20 mouse cellular contexts compared by ENCODE assay signal in the genomic region with DNA sequence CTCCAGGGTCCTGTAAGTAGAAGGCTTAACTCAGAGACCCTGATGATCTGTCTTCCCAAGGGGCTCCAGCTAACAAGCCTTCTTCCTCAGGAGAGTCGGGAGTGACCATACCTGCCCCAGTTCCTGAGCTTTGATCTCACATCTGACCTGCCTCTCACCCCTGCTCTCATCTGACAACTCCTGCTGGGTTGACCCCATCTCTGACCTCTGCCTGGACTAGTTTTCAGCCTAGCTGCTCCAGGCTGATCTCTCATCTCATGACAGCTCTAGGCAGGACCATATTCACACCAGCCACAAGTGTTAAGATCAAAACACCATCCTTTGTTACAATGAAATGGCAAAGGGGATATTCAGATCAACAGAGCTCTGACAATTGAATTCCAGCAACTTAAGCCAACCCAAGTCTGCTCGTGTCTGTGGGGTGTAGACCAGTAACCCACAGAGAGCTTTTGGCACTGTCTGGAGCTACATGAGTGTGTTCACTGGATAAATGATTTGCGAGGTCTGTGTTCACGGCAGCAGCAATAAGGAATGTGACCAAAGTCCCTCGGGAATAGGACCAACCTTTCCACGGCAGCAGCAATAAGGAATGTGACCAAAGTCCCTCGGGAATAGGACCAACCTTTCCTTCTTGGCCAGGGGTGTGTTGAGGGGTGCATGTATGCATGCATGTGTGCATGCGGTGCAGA. TPM values are rescaled to one million over a fixed set of nuclear protein-coding genes. Genes with fewer than 3 reads are reported as not detected.
DNase-seq lines count a peak whose midpoint lies in the region; ATAC-seq and TF ChIP-seq lines count a peak whose summit lies in the region.
"Had no signal": no experiment of that assay in that cellular context is flagged by ENCODE, and none has a peak within 500 bp of the region (broad histone marks: within the 10 kb centered on the region; RNA-seq: fewer than 3 reads in every experiment).

No protein-coding gene starts in this region.

- ATAC-seq in megakaryocyte, adult 5-6 weeks (ENCODE audit: poor library complexity, severe bottlenecking) = no peak
- ATAC-seq in forebrain, postnatal 0 days = no peak
- ATAC-seq: CD4-positive, CD25-positive, alpha-beta regulatory T cell, adult 4 months; forebrain, embryonic 15.5 days had no signal

- no peak overlapping the region for H3K4me2 ChIP-seq in forebrain, postnatal 0 days (ENCODE audit: low read depth)
- H3K4me2 ChIP-seq: forebrain, embryonic 15.5 days; heart, embryonic 12.5 days; hindbrain, embryonic 15.5 days; liver, embryonic 15.5 days; neural tube, embryonic 13.5 days had no signal

- TF ChIP-seq CTCF in forebrain, postnatal 0 days (IDR thresholded peaks at IDR 0.05; ENCODE audit: low read depth) = no peak

- peaks cover 15% of the 10 kb centered on the region for H3K27me3 ChIP-seq in megakaryocyte, embryonic 14.5 days (replicated peaks)
- H3K27me3 ChIP-seq in forebrain, postnatal 0 days (ENCODE audit: insufficient read depth, low read length) = no peaks in the 10 kb centered on the region
- H3K27me3 ChIP-seq: forebrain, embryonic 15.5 days; heart, embryonic 12.5 days; hindbrain, embryonic 15.5 days; liver, embryonic 15.5 days; neural tube, embryonic 13.5 days had no signal

- H3K4me3 ChIP-seq in megakaryocyte, embryonic 14.5 days (replicated peaks) = peak overlapping the region; percentile 62
- no peak overlapping the region for H3K4me3 ChIP-seq in forebrain, postnatal 0 days (ENCODE audit: low read depth, low read length)
- H3K4me3 ChIP-seq: forebrain, embryonic 15.5 days; heart, embryonic 12.5 days; hindbrain, embryonic 15.5 days; liver, embryonic 15.5 days; midbrain, embryonic 10.5 days; neural tube, embryonic 13.5 days had no signal

- DNase-seq in kidney, adult 18-20 months = peak; percentile 65
- peak; percentile 69 for DNase-seq in kidney, postnatal 14 days
- DNase-seq in forebrain, postnatal 0 days = no peak
- DNase-seq in heart, adult 11 months = no peak
- DNase-seq in left cerebral cortex, adult 9 months (ENCODE audit: low spot score in 2 of 2) = no peak
- DNase-seq: cerebellum, adult 8-10 months; layer of hippocampus, postnatal 36 days; left cerebral cortex, postnatal 4 days; lung, postnatal 14 days; thymus, adult 2 months had no signal

- H3K36me3 ChIP-seq in megakaryocyte, embryonic 14.5 days (replicated peaks; ENCODE audit: low read length) = no peaks in the 10 kb centered on the region
- no peaks in the 10 kb centered on the region for H3K36me3 ChIP-seq in forebrain, postnatal 0 days (ENCODE audit: insufficient read depth)
- H3K36me3 ChIP-seq: forebrain, embryonic 15.5 days; G1E; heart, embryonic 12.5 days; hindbrain, embryonic 15.5 days; liver, embryonic 15.5 days; midbrain, embryonic 10.5 days; neural tube, embryonic 13.5 days had no signal

- H3K27ac ChIP-seq in forebrain, postnatal 0 days (ENCODE audit: low read depth, low read length) = no peak overlapping the region
- H3K27ac ChIP-seq: forebrain, embryonic 15.5 days; hindbrain, embryonic 15.5 days; liver, embryonic 15.5 days; midbrain, embryonic 10.5 days; neural tube, embryonic 13.5 days had no signal

- H3K4me1 ChIP-seq in megakaryocyte, embryonic 14.5 days = peaks cover 85% of the 10 kb centered on the region
- no peaks in the 10 kb centered on the region for H3K4me1 ChIP-seq in forebrain, postnatal 0 days (ENCODE audit: insufficient read depth)

- H3K9me3 ChIP-seq in megakaryocyte, embryonic 14.5 days = no peaks in the 10 kb centered on the region
- no peaks in the 10 kb centered on the region for H3K9me3 ChIP-seq in forebrain, postnatal 0 days (ENCODE audit: low read length)
- H3K9me3 ChIP-seq: forebrain, embryonic 15.5 days; G1E; heart, embryonic 12.5 days; hindbrain, embryonic 15.5 days; liver, embryonic 15.5 days; midbrain, embryonic 10.5 days; neural tube, embryonic 13.5 days had no signal

- 65% methylated on average over 8 of the region's 8 CpGs for WGBS in forebrain, postnatal 0 days

- no peak overlapping the region for H3K9ac ChIP-seq in forebrain, postnatal 0 days
- H3K9ac ChIP-seq: forebrain, embryonic 15.5 days; heart, embryonic 12.5 days; hindbrain, embryonic 15.5 days; liver, embryonic 15.5 days; neural tube, embryonic 13.5 days had no signal

RNA-seq across cellular contexts. Expression of a gene that starts 5.8 kb away (rescaled TPM):
- polyA plus RNA-seq in megakaryocyte, embryonic 14.5 days (2012; ENCODE audit: insufficient read depth, low replicate concordance) = 56.0 and 121 TPM in 2 replicates
- total RNA-seq in megakaryocyte, adult 5-6 weeks (2015) = 34.1 and 34.5 TPM in 2 replicates
- total RNA-seq in megakaryocyte, adult 5-6 weeks (2017) = 17.0 and 18.8 TPM in 2 replicates
- total RNA-seq in forebrain, postnatal 0 days (2014; rRNA removed) = 78.3 and 93.2 TPM in 2 replicates
- 52.4 and 56.3 TPM in 2 replicates for polyA plus RNA-seq in forebrain, postnatal 0 days (2015; fragmentation: Nextera tagmentation; extraction: Ambion mirVana)

RNA-seq across cellular contexts. Expression of a gene that starts 30.3 kb away (rescaled TPM):
- polyA plus RNA-seq in megakaryocyte, embryonic 14.5 days (2012; ENCODE audit: insufficient read depth, low replicate concordance) = 1.4 and 1.8 TPM in 2 replicates
- 0.52 and 1.2 TPM in 2 replicates for total RNA-seq in megakaryocyte, adult 5-6 weeks (2015)
- total RNA-seq in megakaryocyte, adult 5-6 weeks (2017) = 0.55 and 0.85 TPM in 2 replicates
- total RNA-seq in forebrain, postnatal 0 days (2014; rRNA removed) = 1.2 and 1.6 TPM in 2 replicates
- 1.2 and 1.3 TPM in 2 replicates for polyA plus RNA-seq in forebrain, postnatal 0 days (2015; fragmentation: Nextera tagmentation; extraction: Ambion mirVana)
- total RNA-seq: G1E had no signal
- polyA plus RNA-seq: G1E had no signal

RNA-seq across cellular contexts. Expression of a gene that starts 38.8 kb away (rescaled TPM):
- 0.41 TPM in 1 of 2 replicates, not detected in the other for polyA plus RNA-seq in megakaryocyte, embryonic 14.5 days (2012; ENCODE audit: insufficient read depth, low replicate concordance)
- total RNA-seq in megakaryocyte, adult 5-6 weeks (2015) = 1.5 and 3.0 TPM in 2 replicates
- 2.9 and 3.3 TPM in 2 replicates for total RNA-seq in megakaryocyte, adult 5-6 weeks (2017)
- total RNA-seq in forebrain, postnatal 0 days (2014; rRNA removed) = 6.5 and 7.6 TPM in 2 replicates
- 1.0 and 1.4 TPM in 2 replicates for polyA plus RNA-seq in forebrain, postnatal 0 days (2015; fragmentation: Nextera tagmentation; extraction: Ambion mirVana)

Comparison
In these comparisons a context has a peak if more than half of its experiments do, and no peak if none do; other contexts are left out.
1. DNase-seq: peak in kidney, adult 18-20 months (single experiment) and kidney, postnatal 14 days (single experiment); none in forebrain, postnatal 0 days (single experiment), heart, adult 11 months (single experiment) and left cerebral cortex, adult 9 months (0 of 2).